Mouse (Mus musculus) heart, embryonic 15.5 days (tissue): ENCODE measurements around the gene Kif1b. TPM values are rescaled to one million over a fixed set of nuclear protein-coding genes. Genes with fewer than 3 reads are reported as not detected.

Experiments used
- ATAC-seq: fragments of 200-750 bp; cut with Nextera tagmentation; replicated peaks from 2 replicates; pipeline ENCODE4 v1.8.0; 2017; ENCODE audit warnings: low read depth, moderate TSS enrichment; ENCODE audit not compliant: insufficient number of reproducible peaks, insufficient read depth, low FRiP score
- H3K27ac ChIP-seq: fragments of 300-500 bp; sonication (generic); 2 replicates; pipeline ENCODE4 v1.5.1; 2015; ENCODE audit warnings: mild to moderate bottlenecking, inconsistent platforms
- H3K27me3 ChIP-seq: fragments of 300-500 bp; sonication (generic); 2 replicates; pipeline ENCODE4 v1.6.1; 2015; ENCODE audit warnings: inconsistent platforms
- H3K36me3 ChIP-seq: fragments of 300-500 bp; sonication (generic); 2 replicates; pipeline ENCODE4 v1.6.1; 2015; ENCODE audit warnings: mild to moderate bottlenecking, inconsistent platforms
- H3K4me1 ChIP-seq: fragments of 300-500 bp; sonication (generic); replicated peaks from 2 replicates; pipeline ENCODE4 v1.6.1; 2015; ENCODE audit warnings: inconsistent platforms
- H3K4me2 ChIP-seq: fragments of 300-500 bp; sonication (generic); 2 replicates; pipeline ENCODE4 v1.6.1; 2015; ENCODE audit warnings: inconsistent platforms, mild to moderate bottlenecking, moderate library complexity
- H3K4me3 ChIP-seq: fragments of 300-500 bp; sonication (generic); 2 replicates; pipeline ENCODE4 v1.5.1; 2015; ENCODE audit warnings: mild to moderate bottlenecking, inconsistent platforms
- H3K9ac ChIP-seq: fragments of 300-500 bp; sonication (generic); 2 replicates; pipeline ENCODE4 v1.6.1; 2015; ENCODE audit warnings: mild to moderate bottlenecking, inconsistent platforms
- H3K9me3 ChIP-seq: fragments of 300-500 bp; sonication (generic); replicated peaks from 2 replicates; pipeline ENCODE4 v1.6.1; 2016; ENCODE audit warnings: inconsistent platforms
- WGBS: fragments of 180-500 bp; shearing (Covaris S2); methylation state at CpG from one replicate; pipeline ENCODE4 v1.1.7; 2015; ENCODE audit warnings: mixed read lengths; 5-methylcytosine and 5-hydroxymethylcytosine counted together
- polyA plus RNA-seq: library from polyadenylated mRNA; unstranded; fragments of >200 nt; fragmentation: Nextera tagmentation; extraction: Ambion mirVana; gene quantifications from 2 replicates; pipeline ENCODE4 v1.2.1, GENCODE M21; 2015

The Kif1b gene
- polyA plus RNA-seq, result 39.4 and 42.8 TPM in 2 replicates

DNA sequence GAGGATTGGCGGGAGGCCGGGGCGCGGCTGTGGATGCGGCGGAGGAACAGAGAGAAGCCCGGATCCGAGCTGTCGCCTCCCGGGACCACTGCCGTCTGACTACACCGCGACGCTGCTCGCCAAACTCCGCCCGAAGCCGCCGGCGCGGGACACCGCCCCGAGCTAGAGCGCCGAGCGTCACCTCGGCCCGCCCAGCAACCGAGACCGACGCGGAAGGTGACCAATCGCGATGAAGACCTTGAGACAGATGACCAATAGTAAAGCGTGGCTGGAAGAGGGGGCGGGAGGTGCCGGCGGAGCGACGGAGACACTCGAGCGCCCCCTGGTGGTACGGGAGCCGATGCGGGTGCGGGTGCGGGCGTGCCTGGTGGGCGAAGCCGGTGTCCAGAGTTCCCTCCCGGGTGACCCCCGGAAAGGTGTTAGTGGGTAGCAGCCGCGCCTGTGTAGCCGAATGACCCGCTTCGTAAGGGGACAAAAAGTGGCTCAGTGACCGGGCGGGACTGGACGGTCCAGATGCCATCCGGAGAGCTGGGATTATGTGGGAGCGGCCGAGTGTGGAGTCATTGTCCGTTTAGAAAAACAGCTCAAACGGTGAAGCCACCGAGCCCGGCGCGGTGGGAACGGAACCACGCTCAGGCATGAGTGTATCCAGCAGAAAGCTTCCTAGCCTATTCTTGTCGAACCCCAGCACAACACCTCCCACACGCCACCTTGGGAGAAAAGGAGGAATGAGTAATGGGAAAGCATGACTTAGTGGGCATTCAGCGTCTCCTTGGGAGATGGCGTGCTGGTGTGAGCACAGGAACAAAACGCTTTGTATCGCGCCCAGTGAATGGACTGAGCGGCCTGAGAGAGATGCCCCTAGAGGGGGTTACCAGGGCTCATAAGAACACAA lies at the start of gene Kif1b:
Gene Kif1b (minus strand): TSS at position 98 of the 895 bp plus-strand sequence.
- peak; percentile 97 for ATAC-seq
- H3K9me3 ChIP-seq, result no peaks in the 10 kb centered on the region
- peak within 1 kb of the TSS; percentile 95 for H3K27ac ChIP-seq
- no peaks in the 10 kb centered on the region for H3K36me3 ChIP-seq
- H3K27me3 ChIP-seq, result no peaks in the 10 kb centered on the region
- under 1% methylated on average over 79 of the region's 79 CpGs for WGBS
- peaks cover 28% of the 10 kb centered on the region for H3K4me1 ChIP-seq
- H3K9ac ChIP-seq, result peak within 1 kb of the TSS; percentile 97
- H3K4me2 ChIP-seq, result peak within 1 kb of the TSS; percentile 82
- peak within 1 kb of the TSS; percentile 87 for H3K4me3 ChIP-seq

DNA sequence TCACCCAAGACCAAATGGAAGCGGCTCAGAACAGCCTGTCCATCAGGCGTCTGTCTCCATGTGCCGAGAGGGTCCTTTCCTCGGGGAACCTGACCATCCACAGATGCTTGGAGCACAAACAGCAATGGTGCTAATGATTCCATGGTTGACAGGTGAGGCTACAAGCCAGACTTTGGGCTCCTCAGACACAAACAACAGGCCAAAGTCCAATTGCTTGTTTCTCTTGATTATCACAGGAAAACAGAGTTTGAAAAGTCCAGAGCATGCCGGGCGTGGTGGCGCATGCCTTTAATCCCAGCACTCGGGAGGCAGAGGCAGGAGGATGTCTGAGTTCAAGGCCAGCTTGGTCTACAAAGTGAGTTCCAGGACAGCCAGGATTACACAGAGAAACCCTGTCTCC lies 47.2 kb upstream of the Kif1b start:
- 0 out of 2 replicates have a peak, but pooled peaks cover 2% of the 10 kb centered on the region for H3K4me1 ChIP-seq
- ATAC-seq, result no peak
- no peak overlapping the region for H3K9ac ChIP-seq
- no peak overlapping the region for H3K27ac ChIP-seq
- no peaks in the 10 kb centered on the region for H3K27me3 ChIP-seq
- H3K9me3 ChIP-seq, result no peaks in the 10 kb centered on the region
- WGBS, result 93% methylated on average over 8 of the region's 8 CpGs
- no peak overlapping the region for H3K4me2 ChIP-seq
- H3K36me3 ChIP-seq, result peaks cover 94% of the 10 kb centered on the region
- H3K4me3 ChIP-seq, result no peak overlapping the region

DNA sequence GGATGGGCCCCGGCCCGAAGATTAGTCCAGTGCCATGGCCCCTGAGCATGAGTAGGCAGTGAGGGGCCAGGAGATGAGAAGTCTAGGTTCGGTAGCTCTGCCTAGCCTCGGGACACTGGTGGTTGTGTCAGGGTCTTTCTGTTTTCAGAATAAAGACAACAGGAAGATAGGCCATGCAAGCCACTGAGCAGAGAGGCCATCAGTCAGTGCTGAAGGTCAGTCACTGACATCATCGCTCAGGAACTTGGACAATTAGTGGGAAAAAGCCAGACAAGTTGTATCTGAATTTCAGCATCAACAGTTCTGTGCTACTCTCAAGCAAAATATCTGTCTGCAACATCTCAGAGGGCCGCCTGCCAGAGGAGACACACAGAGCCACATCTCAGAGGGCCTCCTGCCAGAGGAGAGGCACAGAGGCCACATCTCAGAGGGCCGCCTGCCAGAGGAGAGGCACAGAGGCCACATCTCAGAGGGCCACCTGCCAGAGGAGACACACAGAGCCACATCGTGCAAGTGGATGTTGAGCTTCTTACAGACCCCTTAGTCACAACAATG lies 44.2 kb upstream of the Kif1b start:
- ATAC-seq, result no peak
- Histone ChIP-seq H3K4me3 (no peak overlapping the region), H3K27ac (no peak overlapping the region), H3K4me2 (no peak overlapping the region), H3K36me3 (peaks cover 92% of the 10 kb centered on the region), H3K9me3 (no peaks in the 10 kb centered on the region), H3K9ac (no peak overlapping the region), H3K4me1 (peaks cover 3% of the 10 kb centered on the region), H3K27me3 (no peaks in the 10 kb centered on the region)
- 55% methylated on average over 8 of the region's 8 CpGs for WGBS

DNA sequence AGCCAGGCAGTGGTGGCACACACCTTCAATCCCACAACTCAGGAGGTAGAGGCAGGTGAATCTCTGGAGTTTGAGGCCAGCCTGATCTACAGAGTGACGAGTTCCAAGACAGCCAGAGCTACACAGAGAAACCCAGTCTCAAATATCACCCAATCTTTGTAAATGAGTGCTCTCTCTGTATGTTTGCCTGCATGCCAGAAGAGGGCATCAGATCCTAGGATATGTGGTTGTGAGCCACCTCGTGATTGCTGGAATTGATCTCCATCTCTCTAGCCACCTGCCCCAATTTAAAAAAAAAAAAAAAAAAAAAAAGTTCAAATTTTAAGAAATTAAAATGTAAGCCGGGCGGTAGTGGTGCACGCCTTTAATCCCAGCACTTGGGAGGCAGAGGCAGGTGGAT lies 41.5 kb upstream of the Kif1b start:
- Histone ChIP-seq H3K36me3 (peaks cover 76% of the 10 kb centered on the region), H3K4me2 (no peak overlapping the region), H3K9me3 (no peaks in the 10 kb centered on the region), H3K27me3 (no peaks in the 10 kb centered on the region), H3K9ac (no peak overlapping the region), H3K4me3 (no peak overlapping the region), H3K4me1 (peaks cover 20% of the 10 kb centered on the region), H3K27ac (no peak overlapping the region)
- no peak for ATAC-seq
- WGBS, result 84% methylated on average over 5 of the region's 5 CpGs

DNA sequence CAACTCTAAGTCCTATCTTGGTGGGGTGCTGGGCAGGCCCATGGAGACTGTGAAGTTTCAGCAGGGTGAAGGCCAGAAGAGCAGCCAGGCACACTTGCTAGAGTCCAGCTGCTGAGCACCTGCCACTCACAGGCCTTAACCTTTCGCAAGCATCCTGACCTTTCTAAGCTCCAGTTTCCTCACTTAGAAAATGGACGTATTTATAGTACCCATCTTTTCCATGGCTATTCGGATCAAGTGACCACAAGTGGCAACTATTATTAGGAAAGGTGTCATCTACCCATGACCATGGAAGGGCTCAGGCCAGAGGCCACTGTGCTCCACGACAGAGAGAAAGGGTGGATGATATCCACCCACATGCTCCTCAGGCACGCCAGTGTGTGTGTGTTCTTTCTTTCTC lies 38.4 kb upstream of the Kif1b start:
- WGBS, result 42% methylated on average over 5 of the region's 5 CpGs
- H3K27ac ChIP-seq, result peak overlapping the region; percentile 35
- peak; percentile 32 for ATAC-seq
- no peaks in the 10 kb centered on the region for H3K27me3 ChIP-seq
- H3K4me2 ChIP-seq, result no peak overlapping the region
- peaks cover 68% of the 10 kb centered on the region for H3K36me3 ChIP-seq
- H3K4me1 ChIP-seq, result peaks cover 22% of the 10 kb centered on the region
- H3K9ac ChIP-seq, result no peak overlapping the region
- no peaks in the 10 kb centered on the region for H3K9me3 ChIP-seq
- no peak overlapping the region for H3K4me3 ChIP-seq

DNA sequence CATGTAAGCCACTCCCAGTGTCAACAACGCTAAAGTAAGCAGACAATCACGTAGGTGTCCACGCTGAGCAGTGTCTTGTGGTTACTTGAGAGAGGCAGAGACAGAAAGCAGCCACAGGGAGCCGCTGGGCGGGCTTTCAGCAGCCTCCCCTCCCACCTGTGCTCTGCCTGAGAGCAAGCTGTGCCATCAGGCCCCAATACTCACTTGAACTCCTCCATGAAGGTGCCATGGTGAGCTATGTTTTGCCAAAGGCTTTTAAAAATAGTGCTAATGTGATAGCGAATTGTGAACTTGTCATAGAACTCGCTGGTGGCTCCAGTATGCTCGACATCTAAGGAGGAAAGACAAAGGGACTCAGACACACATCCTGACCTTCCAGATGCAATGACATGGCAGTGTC lies 36.8 kb upstream of the Kif1b start:
- ATAC-seq, result no peak
- Histone ChIP-seq H3K27ac (no peak overlapping the region), H3K4me2 (no peak overlapping the region), H3K9ac (no peak overlapping the region), H3K9me3 (no peaks in the 10 kb centered on the region), H3K27me3 (no peaks in the 10 kb centered on the region), H3K36me3 (peaks cover 52% of the 10 kb centered on the region), H3K4me3 (no peak overlapping the region), H3K4me1 (peaks cover 36% of the 10 kb centered on the region)
- WGBS, result 66% methylated on average over 8 of the region's 8 CpGs

DNA sequence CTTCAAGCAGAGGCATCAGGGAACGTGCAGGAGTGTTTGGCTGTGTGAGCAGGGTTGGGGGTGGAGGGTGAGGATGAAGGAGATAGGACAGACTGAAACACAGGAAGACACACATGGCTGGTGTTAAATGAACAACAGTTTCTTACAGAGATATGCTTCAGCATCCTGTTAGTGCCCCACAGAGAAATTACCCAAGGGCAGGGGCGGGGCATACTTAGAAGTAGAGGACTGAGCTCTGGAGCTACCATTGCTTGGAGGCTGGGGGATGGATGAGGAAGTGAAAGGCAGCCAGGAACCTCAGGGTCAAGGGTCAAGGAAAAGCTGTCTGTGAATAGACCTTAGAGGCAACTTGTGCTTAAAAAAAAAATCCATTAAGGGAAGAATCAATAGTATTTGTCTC lies 33.2 kb upstream of the Kif1b start:
- no peak for ATAC-seq
- H3K9me3 ChIP-seq, result no peaks in the 10 kb centered on the region
- no peak overlapping the region for H3K9ac ChIP-seq
- no peak overlapping the region for H3K4me3 ChIP-seq
- peaks cover 44% of the 10 kb centered on the region for H3K36me3 ChIP-seq
- no peaks in the 10 kb centered on the region for H3K27me3 ChIP-seq
- WGBS, result 54% methylated on average over 2 of the region's 2 CpGs
- no peak overlapping the region for H3K4me2 ChIP-seq
- peaks cover 45% of the 10 kb centered on the region for H3K4me1 ChIP-seq
- 0 out of 2 replicates have a peak overlapping the region, but pooled peaks have one; percentile 18 for H3K27ac ChIP-seq

DNA sequence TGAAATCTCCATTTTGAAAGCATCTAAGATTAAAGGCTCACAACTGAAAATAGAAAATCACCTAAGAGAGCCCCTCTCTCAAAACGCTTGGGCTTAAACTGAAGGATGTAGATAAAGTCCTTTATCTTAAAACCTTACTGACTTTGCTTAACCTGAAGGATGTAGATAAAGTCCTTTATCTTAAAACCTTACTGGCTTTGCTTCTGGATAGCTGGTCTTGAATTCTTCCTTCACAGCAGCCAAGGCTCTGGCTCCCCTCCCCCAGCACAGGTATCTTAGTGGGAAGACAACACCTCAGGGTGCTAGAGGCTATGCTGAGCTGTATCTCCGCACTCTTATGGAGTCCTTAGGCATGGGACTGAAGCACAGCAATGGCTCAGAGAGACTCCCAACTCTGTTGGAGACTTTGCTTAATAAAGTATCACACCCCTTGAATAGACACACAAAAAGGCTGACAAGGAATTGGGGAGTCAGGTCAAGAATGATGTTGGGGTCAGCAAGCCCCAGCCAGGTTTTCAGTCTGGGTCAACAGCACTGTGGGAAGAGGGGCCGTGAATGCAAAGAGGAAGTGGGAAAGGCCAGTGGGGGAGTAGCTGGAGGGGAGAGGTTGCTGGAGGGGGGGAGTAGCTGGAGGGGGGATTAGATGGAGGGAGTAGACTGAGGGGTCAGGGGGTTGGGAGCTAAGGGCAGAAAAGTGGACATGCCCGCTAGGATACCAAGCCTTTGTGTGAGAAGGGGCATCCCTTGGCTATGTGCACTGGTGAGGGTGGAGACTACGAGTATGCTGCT lies 32.1 kb upstream of the Kif1b start:
- no peak overlapping the region for H3K4me2 ChIP-seq
- no peak for ATAC-seq
- H3K4me1 ChIP-seq, result peaks cover 39% of the 10 kb centered on the region
- 58% methylated on average over 5 of the region's 5 CpGs for WGBS
- no peaks in the 10 kb centered on the region for H3K27me3 ChIP-seq
- H3K9ac ChIP-seq, result no peak overlapping the region
- peaks cover 53% of the 10 kb centered on the region for H3K36me3 ChIP-seq
- H3K9me3 ChIP-seq, result no peaks in the 10 kb centered on the region
- H3K27ac ChIP-seq, result 0 out of 2 replicates have a peak overlapping the region, but pooled peaks have one; percentile 18
- H3K4me3 ChIP-seq, result no peak overlapping the region

DNA sequence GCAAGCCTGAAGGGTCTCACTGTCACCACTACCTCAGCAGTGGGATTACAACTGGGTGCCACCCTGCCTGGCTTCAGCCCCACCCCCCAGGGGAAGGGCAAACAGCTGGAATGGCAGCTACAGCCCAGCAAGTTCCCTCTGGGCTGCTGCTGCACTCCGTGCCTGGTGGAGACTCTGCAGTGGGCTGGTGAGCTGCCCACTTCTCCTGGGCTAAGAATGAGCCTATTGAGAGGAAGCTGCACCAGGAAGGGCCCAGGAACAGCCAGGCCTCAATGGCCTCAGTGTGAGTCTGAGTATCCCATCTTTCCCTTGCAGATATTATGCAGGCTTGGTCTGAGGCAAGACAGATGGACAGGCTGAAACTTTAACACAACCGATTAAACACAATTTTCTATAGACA lies 30.6 kb upstream of the Kif1b start:
- ATAC-seq, result no peak
- H3K9ac ChIP-seq, result no peak overlapping the region
- WGBS, result 59% methylated on average over 2 of the region's 2 CpGs
- H3K27me3 ChIP-seq, result no peaks in the 10 kb centered on the region
- no peak overlapping the region for H3K4me2 ChIP-seq
- no peak overlapping the region for H3K4me3 ChIP-seq
- no peaks in the 10 kb centered on the region for H3K9me3 ChIP-seq
- peaks cover 60% of the 10 kb centered on the region for H3K36me3 ChIP-seq
- H3K4me1 ChIP-seq, result peaks cover 35% of the 10 kb centered on the region
- H3K27ac ChIP-seq, result no peak overlapping the region

DNA sequence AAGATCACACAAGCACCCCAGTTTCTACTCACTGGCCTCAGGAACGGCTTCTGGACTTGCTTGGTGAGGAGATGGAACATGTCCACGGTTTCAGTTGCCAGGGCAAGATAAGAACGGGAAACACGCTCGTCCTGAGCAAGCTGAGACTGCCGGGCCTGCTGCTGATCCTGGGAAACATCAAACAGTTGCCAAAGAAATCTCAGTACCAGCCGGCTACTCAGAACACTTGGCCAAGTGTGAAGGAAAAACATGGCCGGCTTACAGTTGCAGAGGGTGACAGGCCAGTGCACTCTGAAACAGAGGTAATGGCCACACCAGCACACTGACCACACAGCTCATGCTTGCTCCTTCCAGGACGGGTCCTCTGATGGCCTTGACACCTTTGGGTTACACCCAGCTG lies 29.9 kb upstream of the Kif1b start:
- H3K9ac ChIP-seq, result no peak overlapping the region
- H3K4me2 ChIP-seq, result no peak overlapping the region
- no peaks in the 10 kb centered on the region for H3K27me3 ChIP-seq
- WGBS, result 34% methylated on average over 9 of the region's 9 CpGs
- H3K9me3 ChIP-seq, result no peaks in the 10 kb centered on the region
- no peak overlapping the region for H3K27ac ChIP-seq
- ATAC-seq, result no peak
- no peak overlapping the region for H3K4me3 ChIP-seq
- H3K36me3 ChIP-seq, result peaks cover 60% of the 10 kb centered on the region
- peaks cover 35% of the 10 kb centered on the region for H3K4me1 ChIP-seq

DNA sequence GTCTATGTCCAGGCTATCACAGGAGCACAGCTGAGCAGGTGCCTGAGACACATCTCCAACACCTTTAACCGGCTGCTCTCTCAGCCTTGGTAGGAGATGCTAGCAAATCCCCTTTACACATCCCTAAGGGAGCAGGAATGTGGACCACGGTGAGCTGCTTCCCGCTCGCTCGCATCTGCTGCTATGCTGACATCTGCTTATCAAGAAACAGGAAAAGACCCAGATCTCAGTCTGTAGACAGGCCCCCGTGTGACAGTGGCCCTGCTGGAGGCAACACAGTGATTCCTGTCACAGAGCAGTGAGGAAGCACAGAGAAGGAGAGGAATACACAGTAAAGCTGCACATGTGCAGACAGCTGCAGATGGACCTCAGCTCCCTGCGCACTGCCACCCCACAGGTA lies 28.8 kb upstream of the Kif1b start:
- Histone ChIP-seq H3K36me3 (peaks cover 56% of the 10 kb centered on the region), H3K9me3 (no peaks in the 10 kb centered on the region), H3K4me1 (peaks cover 35% of the 10 kb centered on the region), H3K27me3 (no peaks in the 10 kb centered on the region), H3K4me2 (no peak overlapping the region), H3K4me3 (no peak overlapping the region), H3K27ac (no peak overlapping the region), H3K9ac (no peak overlapping the region)
- 0 out of 2 replicates have a peak, but pooled peaks have one; percentile 51 for ATAC-seq
- 39% methylated on average over 7 of the region's 7 CpGs for WGBS
